Mouse (Mus musculus): ENCODE measurements around the gene Lbr. TPM values are rescaled to one million over a fixed set of nuclear protein-coding genes. Genes with fewer than 3 reads are reported as not detected.

Lbr gene
- total RNA-seq, 1 experiment from 2014 or later = 28.4 TPM

- DNase-seq = no peak
These were observed 71.0 kb downstream of the Lbr start for GRCm38 (mm10) chr1:181771871-181772270.

DNA sequence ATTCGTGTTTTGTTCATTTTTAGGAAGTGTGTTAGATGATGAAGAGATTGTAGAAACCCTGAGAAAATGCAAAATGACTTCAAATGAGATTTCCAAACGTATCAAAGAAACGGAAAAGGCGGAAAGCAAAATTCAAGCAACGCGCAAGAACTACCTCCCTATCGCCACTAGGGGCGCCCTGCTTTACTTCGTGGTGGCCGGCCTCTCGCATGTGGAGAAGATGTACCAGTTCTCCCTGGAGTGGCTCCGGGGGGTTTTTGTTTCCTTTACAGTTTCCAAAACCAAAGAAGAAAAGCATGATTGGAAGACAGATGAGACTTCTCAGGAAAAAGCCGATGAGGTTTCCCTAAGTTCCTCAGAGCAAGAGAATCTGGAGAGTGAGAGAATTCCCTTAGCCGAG, 73.5 kb downstream of the Lbr start:
- DNase-seq = no peak

Other genes with a start within 250 kb of the Lbr start
- 61.0 and 64.8 TPM in 2 replicates for gene Enah, start 176.9 kb upstream of the Lbr start, total RNA-seq (2021)